Mouse (Mus musculus) layer of hippocampus, postnatal 10 days (tissue): ENCODE results near the gene Olfr810. TPM values are rescaled to one million over a fixed set of nuclear protein-coding genes. Genes with fewer than 3 reads are reported as not detected.

Experiments used
- DNase-seq, 2 experiments: peaks; one replicate each; pipeline ENCODE4 v3.0.0; 2021; ENCODE audit warnings: low spot score in 2 of 2
- long read RNA-seq: library from polyadenylated mRNA; stranded (forward); transcript quantifications from one replicate; pipeline ENCODE4 v2.0.0, GENCODE M21; 2023
- total RNA-seq, 2 experiments: library from RNA; stranded (reverse); gene quantifications; 2 replicates each; pipeline ENCODE4 v1.2.3; 2021

Gene Olfr810
- not detected for total RNA-seq
- long read RNA-seq, result 0 reads

GRCm38 (mm10) chr10:129794817-129795216 lies at the start of gene Olfr810:
Gene Olfr810 (minus strand): TSS chr10:129794917.
- DNase-seq, result no peak

- no peak for DNase-seq
Observed at GRCm38 (mm10) chr10:129804296-129804695, 9.6 kb upstream of the Olfr810 start, which contains the start of gene Olfr811. Gene Olfr811 (minus strand): TSS chr10:129804396.

GRCm38 (mm10) chr10:129778123-129778522 lies 16.6 kb downstream of the Olfr810 start:
- DNase-seq, result no peak

GRCm38 (mm10) chr10:129774338-129774737 lies 20.4 kb downstream of the Olfr810 start, which contains the start of gene Olfr809:
Gene Olfr809 (plus strand): TSS chr10:129774638.
- DNase-seq, result no peak

- no peak for DNase-seq
Observed at GRCm38 (mm10) chr10:129765182-129765581, 29.5 kb downstream of the Olfr810 start, which contains the start of gene Olfr808. Gene Olfr808 (plus strand): TSS chr10:129765482.

- DNase-seq, result no peak
Observed at GRCm38 (mm10) chr10:129757693-129758092, 37.0 kb downstream of the Olfr810 start, which contains the start of gene Olfr807. Gene Olfr807 (minus strand): TSS chr10:129757793.

- no peak for DNase-seq
Observed at GRCm38 (mm10) chr10:129741821-129742220, 52.9 kb downstream of the Olfr810 start, which contains the start of gene Olfr806. Gene Olfr806 (minus strand): TSS chr10:129741921.

Other genes starting within 250 kb of the Olfr810 start
- gene Olfr794, start 227.3 kb downstream of the Olfr810 start, total RNA-seq, result not detected
- not detected for gene Olfr796, start 182.3 kb downstream of the Olfr810 start, total RNA-seq
- gene Olfr798, start 167.0 kb downstream of the Olfr810 start, total RNA-seq, result not detected
- not detected for gene Olfr799, start 157.4 kb downstream of the Olfr810 start, total RNA-seq
- not detected for gene Olfr800, start 137.2 kb downstream of the Olfr810 start, total RNA-seq
- not detected for gene Olfr801, start 121.1 kb downstream of the Olfr810 start, total RNA-seq
- under 1 TPM; 0.09 TPM for gene Olfr802, start 106.7 kb downstream of the Olfr810 start, total RNA-seq
- gene Olfr803, start 100.6 kb downstream of the Olfr810 start, total RNA-seq, result not detected
- not detected for gene Olfr804, start 91.7 kb downstream of the Olfr810 start, total RNA-seq
- not detected for gene Olfr805, start 65.5 kb downstream of the Olfr810 start, total RNA-seq
- gene Olfr806, start 53.0 kb downstream of the Olfr810 start, total RNA-seq, result not detected
- gene Olfr807, start 37.1 kb downstream of the Olfr810 start, total RNA-seq, result not detected
- gene Olfr808, start 29.4 kb downstream of the Olfr810 start, total RNA-seq, result not detected
- gene Olfr809, start 20.3 kb downstream of the Olfr810 start, total RNA-seq, result not detected
- gene Olfr811, start 9.5 kb upstream of the Olfr810 start, total RNA-seq, result not detected
- not detected for gene Olfr812, start 51.2 kb upstream of the Olfr810 start, total RNA-seq
- gene Olfr813, start 60.5 kb upstream of the Olfr810 start, total RNA-seq, result not detected
- gene Olfr814, start 84.9 kb upstream of the Olfr810 start, total RNA-seq, result not detected
- gene Olfr815, start 111.0 kb upstream of the Olfr810 start, total RNA-seq, result not detected
- gene Olfr816, start 120.7 kb upstream of the Olfr810 start, total RNA-seq, result not detected
- not detected for gene Olfr818, start 154.2 kb upstream of the Olfr810 start, total RNA-seq
- gene Olfr819, start 172.3 kb upstream of the Olfr810 start, total RNA-seq, result not detected
- not detected for gene Olfr247, start 181.2 kb upstream of the Olfr810 start, total RNA-seq
- gene Gm10310, start 190.1 kb upstream of the Olfr810 start, total RNA-seq, result not detected
- gene Olfr820, start 217.7 kb upstream of the Olfr810 start, total RNA-seq, result not detected
- gene Olfr821, start 235.4 kb upstream of the Olfr810 start, total RNA-seq, result not detected